Mouse (Mus musculus) midbrain, embryonic 10.5 days (tissue): Measurements from ENCODE around the gene Amh. TPM values are rescaled to one million over a fixed set of nuclear protein-coding genes. Genes with fewer than 3 reads are reported as not detected.

ENCODE experiments used
- DNase-seq: peaks from one replicate; pipeline ENCODE4 v3.0.0-alpha.2; 2017; ENCODE audit warnings: low spot score
- H3K27ac ChIP-seq: fragments of 300-500 bp; sonication (generic); replicated peaks from 2 replicates; pipeline ENCODE4 v1.5.1; 2016; ENCODE audit warnings: mild to moderate bottlenecking
- H3K27me3 ChIP-seq: fragments of 300-500 bp; sonication (generic); 2 replicates; pipeline ENCODE4 v1.6.1; 2016; ENCODE audit warnings: low read depth, mild to moderate bottlenecking; ENCODE audit not compliant: poor library complexity, severe bottlenecking
- H3K36me3 ChIP-seq: fragments of 300-500 bp; sonication (generic); 2 replicates; pipeline ENCODE4 v1.6.1; 2016; ENCODE audit warnings: mild to moderate bottlenecking, moderate library complexity
- H3K4me1 ChIP-seq: fragments of 300-500 bp; sonication (generic); 2 replicates; pipeline ENCODE4 v1.6.1; 2016
- H3K4me3 ChIP-seq: fragments of 300-500 bp; sonication (generic); 2 replicates; pipeline ENCODE4 v1.5.1; 2016; ENCODE audit warnings: mild to moderate bottlenecking, moderate library complexity
- H3K9me3 ChIP-seq: fragments of 300-500 bp; sonication (generic); replicated peaks from 2 replicates; pipeline ENCODE4 v1.6.1; 2016; ENCODE audit warnings: mild to moderate bottlenecking
- WGBS: fragments of 180-500 bp; shearing (Covaris S2); methylation state at CpG from one replicate; pipeline ENCODE4 v1.1.7; 2016; 5-methylcytosine and 5-hydroxymethylcytosine counted together
- polyA plus RNA-seq: library from polyadenylated mRNA; unstranded; fragments of >200 nt; fragmentation: Nextera tagmentation; extraction: Ambion mirVana; gene quantifications from 2 replicates; pipeline ENCODE4 v1.2.1, GENCODE M21; 2016

Gene Amh
- polyA plus RNA-seq, 1 experiment from 2014 or later = not detected

- 85% methylated on average over 33 of the region's 33 CpGs for WGBS
- H3K9me3 ChIP-seq = no peaks in the 10 kb centered on the region
- no peaks in the 10 kb centered on the region for H3K27me3 ChIP-seq
- H3K4me3 ChIP-seq = peak overlapping the region; percentile 27; the same call in 1 of the 2 replicates
- H3K27ac ChIP-seq = no peak overlapping the region; the same call in 1 of the 2 replicates
- peaks cover 100% of the 10 kb centered on the region for H3K36me3 ChIP-seq
- peaks cover 15% of the 10 kb centered on the region for H3K4me1 ChIP-seq
- no peak for DNase-seq
Observed at GRCm38 (mm10) chr10:80791476-80792174, 13.4 kb upstream of the Amh start.

GRCm38 (mm10) chr10:80792175-80793032 is 12.6 kb upstream of the Amh start:
- H3K9me3 ChIP-seq = no peaks in the 10 kb centered on the region
- no peaks in the 10 kb centered on the region for H3K27me3 ChIP-seq
- DNase-seq = no peak
- whole genome bisulfite sequencing = 78% methylated on average over 41 of the region's 41 CpGs
- 0 out of 2 replicates have a peak overlapping the region, but pooled peaks have one; percentile 23 for H3K27ac ChIP-seq
- H3K4me3 ChIP-seq = 0 out of 2 replicates have a peak overlapping the region, but pooled peaks have one; percentile 4
- H3K36me3 ChIP-seq = peaks cover 93% of the 10 kb centered on the region
- peaks cover 22% of the 10 kb centered on the region for H3K4me1 ChIP-seq

- 89% methylated on average over 13 of the region's 13 CpGs for WGBS
Observed at GRCm38 (mm10) chr10:80793033-80793784, 11.8 kb upstream of the Amh start.

GRCm38 (mm10) chr10:80793803-80794202 is 11.2 kb upstream of the Amh start:
- WGBS = 85% methylated on average over 4 of the region's 4 CpGs
- peaks cover 23% of the 10 kb centered on the region for H3K4me1 ChIP-seq
- H3K27me3 ChIP-seq = no peaks in the 10 kb centered on the region
- H3K36me3 ChIP-seq = peaks cover 79% of the 10 kb centered on the region
- no peaks in the 10 kb centered on the region for H3K9me3 ChIP-seq
- no peak overlapping the region for H3K27ac ChIP-seq
- no peak overlapping the region for H3K4me3 ChIP-seq
- DNase-seq = no peak

More at GRCm38 (mm10) chr10:80793033-80793784, 11.8 kb upstream of the Amh start:
- Histone ChIP-seq H3K27me3 (no peaks in the 10 kb centered on the region), H3K4me3 (no peak overlapping the region), H3K4me1 (peaks cover 23% of the 10 kb centered on the region), H3K9me3 (no peaks in the 10 kb centered on the region), H3K27ac (no peak overlapping the region), H3K36me3 (peaks cover 85% of the 10 kb centered on the region)
- DNase-seq = no peak

GRCm38 (mm10) chr10:80794750-80795149 is 10.3 kb upstream of the Amh start:
- Histone ChIP-seq H3K9me3 (no peaks in the 10 kb centered on the region), H3K36me3 (peaks cover 69% of the 10 kb centered on the region), H3K4me1 (peaks cover 30% of the 10 kb centered on the region), H3K4me3 (0 out of 2 replicates have a peak overlapping the region, but pooled peaks have one; percentile 11), H3K27ac (no peak overlapping the region), H3K27me3 (no peaks in the 10 kb centered on the region)
- 88% methylated on average over 8 of the region's 8 CpGs for WGBS
- DNase-seq = no peak

GRCm38 (mm10) chr10:80796307-80796848 is 8.7 kb upstream of the Amh start:
- DNase-seq = no peak
- no peak overlapping the region for H3K27ac ChIP-seq
- H3K9me3 ChIP-seq = no peaks in the 10 kb centered on the region
- WGBS = 89% methylated on average over 9 of the region's 9 CpGs
- H3K27me3 ChIP-seq = no peaks in the 10 kb centered on the region
- H3K4me1 ChIP-seq = peaks cover 43% of the 10 kb centered on the region
- H3K36me3 ChIP-seq = peaks cover 69% of the 10 kb centered on the region
- peak overlapping the region; percentile 97 for H3K4me3 ChIP-seq

- H3K4me1 ChIP-seq = peaks cover 43% of the 10 kb centered on the region
- peak overlapping the region; percentile 97 for H3K4me3 ChIP-seq
- H3K9me3 ChIP-seq = no peaks in the 10 kb centered on the region
- 4% methylated on average over 59 of the region's 59 CpGs for WGBS
- H3K27me3 ChIP-seq = no peaks in the 10 kb centered on the region
- peak overlapping the region; percentile 99 for H3K27ac ChIP-seq
- H3K36me3 ChIP-seq = peaks cover 69% of the 10 kb centered on the region
- no peak for DNase-seq
Observed at GRCm38 (mm10) chr10:80797186-80798149, 7.6 kb upstream of the Amh start.

- no peaks in the 10 kb centered on the region for H3K27me3 ChIP-seq
- no peaks in the 10 kb centered on the region for H3K9me3 ChIP-seq
- under 1% methylated on average over 104 of the region's 104 CpGs for WGBS
- H3K36me3 ChIP-seq = peaks cover 69% of the 10 kb centered on the region
- peak within 1 kb of the TSS; percentile 99 for H3K27ac ChIP-seq
- peak within 1 kb of the TSS; percentile 97 for H3K4me3 ChIP-seq
- peaks cover 43% of the 10 kb centered on the region for H3K4me1 ChIP-seq
- peak; percentile 95 for DNase-seq
Observed at GRCm38 (mm10) chr10:80798150-80799006, 6.7 kb upstream of the Amh start, which contains the start of the genes Sf3a2 and Plekhj1. TSS of gene Sf3a2 (plus strand) at chr10:80798198. TSS of gene Plekhj1 (minus strand) at chr10:80798626.

- H3K4me1 ChIP-seq = peaks cover 43% of the 10 kb centered on the region
- DNase-seq = no peak
- H3K27ac ChIP-seq = peak overlapping the region; percentile 99
- H3K36me3 ChIP-seq = peaks cover 69% of the 10 kb centered on the region
- WGBS = 5% methylated on average over 18 of the region's 18 CpGs
- H3K27me3 ChIP-seq = no peaks in the 10 kb centered on the region
- peak overlapping the region; percentile 97 for H3K4me3 ChIP-seq
- no peaks in the 10 kb centered on the region for H3K9me3 ChIP-seq
Observed at GRCm38 (mm10) chr10:80799070-80799566, 5.9 kb upstream of the Amh start.

- Histone ChIP-seq H3K27me3 (peaks cover 25% of the 10 kb centered on the region), H3K9me3 (no peaks in the 10 kb centered on the region), H3K4me1 (peaks cover 47% of the 10 kb centered on the region), H3K4me3 (peak overlapping the region; percentile 16; the same call in 1 of the 2 replicates), H3K36me3 (peaks cover 60% of the 10 kb centered on the region), H3K27ac (no peak overlapping the region)
- WGBS = 89% methylated on average over 10 of the region's 10 CpGs
- DNase-seq = no peak
Observed at GRCm38 (mm10) chr10:80802204-80802912, 2.7 kb upstream of the Amh start.
